Mouse (Mus musculus) bone marrow, adult 2 months (tissue): ENCODE data around the gene Foxm1.

Experiments
- CTCF ChIP-seq: fragments of 200-500 bp; IDR thresholded peaks from 2 replicates; pipeline ENCODE4 v1.5.1; 2011; ENCODE audit warnings: low read length, control low read depth; ENCODE audit not compliant: control insufficient read depth, insufficient read depth
- POLR2A ChIP-seq: fragments of 200-500 bp; IDR thresholded peaks from 2 replicates; pipeline ENCODE4 v1.6.1; 2011; ENCODE audit warnings: low read depth, mild to moderate bottlenecking, control low read depth, low read length, borderline replicate concordance; ENCODE audit not compliant: control insufficient read depth

- TF ChIP-seq CTCF, result no peak
- no peak for TF ChIP-seq POLR2A
These were observed 23.9 kb upstream of the Foxm1 start for GRCm38 (mm10) chr6:128338876-128339275.
